ENCODE assay signal across 8 mouse cellular contexts in genomic region chr2:69635064-69635701, GRCm38 (mm10). TPM values are rescaled to one million over a fixed set of nuclear protein-coding genes. Genes with fewer than 3 reads are reported as not detected.
DNase-seq lines count a peak whose midpoint lies in the region; ATAC-seq and TF ChIP-seq lines count a peak whose summit lies in the region.

No protein-coding gene starts in this region.

- no peak overlapping the region; the same call in 1 of the 2 replicates for H3K9ac ChIP-seq in liver, embryonic 16.5 days (ENCODE audit: low read depth, low read length)
- H3K9ac ChIP-seq in neural tube, embryonic 11.5 days (ENCODE audit: low read length), result no peak overlapping the region

- TF ChIP-seq CTCF in kidney, adult 2 months (conservative IDR thresholded peaks at IDR 0.05; ENCODE audit: insufficient read depth, insufficient read length, low read depth, low read length), result peak; percentile 78

- 3% methylated on average over 11 of the region's 11 CpGs for WGBS in kidney, adult 2 months
- WGBS in liver, embryonic 16.5 days (ENCODE audit: insufficient replicate concordance), result 4% methylated on average over 11 of the region's 11 CpGs
- 16% methylated on average over 11 of the region's 11 CpGs for WGBS in neural tube, embryonic 11.5 days

- H3K4me1 ChIP-seq in kidney, adult 2 months (ENCODE audit: control insufficient read depth, insufficient read depth, low read length), result no peaks in the 10 kb centered on the region; the same call in 1 of the 2 replicates
- H3K4me1 ChIP-seq in liver, embryonic 16.5 days (ENCODE audit: control insufficient read depth, low read depth, low read length), result no peaks in the 10 kb centered on the region
- H3K4me1 ChIP-seq in neural tube, embryonic 11.5 days (ENCODE audit: control insufficient read depth, insufficient read depth, low read length), result no peaks in the 10 kb centered on the region

- H3K9me3 ChIP-seq in liver, embryonic 16.5 days (replicated peaks; ENCODE audit: control insufficient read depth, low read length), result no peaks in the 10 kb centered on the region
- no peaks in the 10 kb centered on the region for H3K9me3 ChIP-seq in neural tube, embryonic 11.5 days (ENCODE audit: control insufficient read depth, low read length)

- peak overlapping the region; percentile 20; the same call in 1 of the 2 replicates for H3K4me3 ChIP-seq in kidney, adult 2 months (ENCODE audit: insufficient read depth, low read depth, low read length)
- peak overlapping the region; percentile 58 for H3K4me3 ChIP-seq in liver, embryonic 16.5 days (ENCODE audit: low read depth, low read length)
- H3K4me3 ChIP-seq in neural tube, embryonic 11.5 days (ENCODE audit: low read depth, low read length), result no peak overlapping the region

- DNase-seq in CD4-positive, CD25-positive, alpha-beta regulatory T cell, adult 2 months (ENCODE audit: low read depth, low spot score), result peak; percentile 85
- DNase-seq in MN1 (ENCODE audit: low spot score), result peak; percentile 71
- peak; percentile 36 to 61 for DNase-seq in cerebellum, postnatal 25 days
- DNase-seq in heart, adult 8-10 months (ENCODE audit: low spot score), result peak; percentile 50
- peak; percentile 60 for DNase-seq in kidney, adult 2 months
- peak; percentile 65 for DNase-seq in neural tube, embryonic 11.5 days (ENCODE audit: low spot score)
- DNase-seq in yolk sac, embryonic 10.5 days (ENCODE audit: low spot score), result peak; percentile 38

- peak overlapping the region; percentile 54 for H3K4me2 ChIP-seq in liver, embryonic 16.5 days (ENCODE audit: low read depth, low read length)
- H3K4me2 ChIP-seq in neural tube, embryonic 11.5 days (ENCODE audit: low read depth), result no peak overlapping the region

- no peaks in the 10 kb centered on the region for H3K36me3 ChIP-seq in kidney, adult 2 months (ENCODE audit: control insufficient read depth, insufficient read depth, low read length)
- no peaks in the 10 kb centered on the region for H3K36me3 ChIP-seq in liver, embryonic 16.5 days (ENCODE audit: control insufficient read depth, insufficient read depth)
- no peaks in the 10 kb centered on the region for H3K36me3 ChIP-seq in neural tube, embryonic 11.5 days (ENCODE audit: control insufficient read depth, insufficient read depth, low read length)

- no peak for TF ChIP-seq POLR2A in kidney, adult 2 months (IDR thresholded peaks at IDR 0.05; ENCODE audit: low read depth, low read length)

- ATAC-seq in liver, embryonic 16.5 days (ENCODE audit: low read depth), result peak; percentile 32; the same call in 1 of the 2 replicates
- no peak for ATAC-seq in neural tube, embryonic 11.5 days (ENCODE audit: insufficient read depth, low FRiP score, low TSS enrichment)

- H3K27ac ChIP-seq in kidney, adult 2 months (ENCODE audit: insufficient read depth, low read depth, low read length), result no peak overlapping the region
- no peak overlapping the region for H3K27ac ChIP-seq in liver, embryonic 16.5 days (ENCODE audit: low read length)
- H3K27ac ChIP-seq in neural tube, embryonic 11.5 days (ENCODE audit: low read depth, low read length), result no peak overlapping the region

- H3K27me3 ChIP-seq in kidney, adult 2 months (replicated peaks; ENCODE audit: control insufficient read depth, insufficient read depth, low read length), result no peaks in the 10 kb centered on the region
- H3K27me3 ChIP-seq in liver, embryonic 16.5 days (ENCODE audit: control insufficient read depth, insufficient read depth, low read depth, low read length), result 0 out of 2 replicates have a peak, but pooled peaks cover 5% of the 10 kb centered on the region
- no peaks in the 10 kb centered on the region for H3K27me3 ChIP-seq in neural tube, embryonic 11.5 days (ENCODE audit: control insufficient read depth, insufficient read depth, low read length)

RNA-seq across cellular contexts. Expression of gene Bbs5, which starts 11.8 kb away (rescaled TPM):
- 1 to 10 TPM; 3.6 to 4.7 (median 4.3) TPM for total RNA-seq in heart, adult 8-10 months (2022)
- polyA plus RNA-seq in kidney, adult 2 months (2012; rRNA removed), result 1.3 and 1.7 TPM in 2 replicates
- polyA plus RNA-seq in liver, embryonic 16.5 days (2015; fragmentation: Nextera tagmentation; extraction: Ambion mirVana), result 2.1 and 2.8 TPM in 2 replicates
- 15.6 and 21.0 TPM in 2 replicates for polyA plus RNA-seq in neural tube, embryonic 11.5 days (2014; fragmentation: Nextera tagmentation; extraction: Ambion mirVana)

RNA-seq across cellular contexts. Expression of gene Klhl41, which starts 34.7 kb away (rescaled TPM):
- total RNA-seq in heart, adult 8-10 months (2022), result 10 to 100 TPM; 85.6 to 96.6 (median 88.1) TPM
- 0.08 and 1.8 TPM in 2 replicates for polyA plus RNA-seq in kidney, adult 2 months (2012; rRNA removed)
- polyA plus RNA-seq in liver, embryonic 16.5 days (2015; fragmentation: Nextera tagmentation; extraction: Ambion mirVana), result 0.58 and 1.2 TPM in 2 replicates
- polyA plus RNA-seq in neural tube, embryonic 11.5 days (2014; fragmentation: Nextera tagmentation; extraction: Ambion mirVana), result 3.3 and 5.4 TPM in 2 replicates

RNA-seq across cellular contexts. Expression of gene Lrp2, which starts 49.3 kb away (rescaled TPM):
- total RNA-seq in heart, adult 8-10 months (2022), result 1 to 10 TPM in 3 of 4 experiments, under 1 TPM in 1; 0.57 to 1.6 (median 1.1) TPM
- 283 and 389 TPM in 2 replicates for polyA plus RNA-seq in kidney, adult 2 months (2012; rRNA removed)
- 0.08 TPM in 2 replicates for polyA plus RNA-seq in liver, embryonic 16.5 days (2015; fragmentation: Nextera tagmentation; extraction: Ambion mirVana)
- polyA plus RNA-seq in neural tube, embryonic 11.5 days (2014; fragmentation: Nextera tagmentation; extraction: Ambion mirVana), result 1.5 and 1.6 TPM in 2 replicates

Comparison
In these comparisons a context has a peak if more than half of its experiments do, and no peak if none do; other contexts are left out.
1. RNA of gene Lrp2, which starts 49.3 kb away (polyA plus RNA-seq): 283 to 389 TPM in kidney, adult 2 months; 1.5 to 1.6 TPM in neural tube, embryonic 11.5 days and 0.08 TPM in liver, embryonic 16.5 days; every median in the first group is over 100 times any median in the second.
2. Peak in every context shown above with its lines, with median percentiles within 50 percentile points of each other: DNase-seq.